Mouse (Mus musculus): Measurements from ENCODE around the gene Fam208a.

DNA sequence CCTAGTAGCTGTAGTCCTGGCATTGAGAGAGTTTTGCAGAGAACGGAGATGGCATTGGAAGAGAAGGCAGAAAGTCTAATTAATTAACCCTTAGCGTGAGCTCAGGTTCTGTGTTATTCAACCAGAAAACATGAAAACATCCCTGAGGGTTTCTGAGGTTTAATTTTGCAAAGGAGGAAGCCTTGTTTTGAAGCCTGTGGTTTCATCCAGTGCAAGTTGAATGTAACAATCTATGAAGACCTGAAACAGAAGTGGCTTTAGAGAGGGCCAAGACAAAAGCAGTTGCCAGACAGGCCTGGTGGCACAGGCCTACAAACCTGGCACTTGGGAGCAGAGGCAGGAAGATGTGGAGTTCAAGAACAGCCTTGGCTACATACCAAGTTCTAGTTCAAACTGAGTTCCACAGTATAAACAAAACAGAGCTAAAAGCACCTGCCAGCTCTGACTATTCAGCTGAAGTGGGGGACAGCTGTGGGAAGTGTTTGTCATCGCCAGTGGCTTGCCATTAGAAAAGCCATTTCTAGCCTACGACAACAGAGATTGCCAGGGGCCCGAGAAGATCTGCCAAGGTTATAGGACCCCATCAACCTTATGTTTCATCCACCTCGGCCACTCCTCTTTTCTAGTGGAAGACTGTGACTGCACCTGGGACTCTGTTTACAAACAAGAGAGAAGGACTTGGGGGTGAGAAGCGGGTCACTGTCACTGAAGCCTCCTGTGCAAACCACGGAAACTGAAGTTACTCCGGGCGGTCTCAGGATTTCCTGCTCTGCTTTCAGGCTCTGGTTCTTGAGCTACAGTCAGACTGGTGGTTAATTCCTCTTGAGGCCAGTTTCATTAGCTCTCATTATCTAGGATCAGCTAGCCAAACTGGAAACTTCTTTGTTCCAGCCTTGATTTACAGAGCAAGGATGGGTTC lies 26.0 kb upstream of the Fam208a start:
- TF ChIP-seq CTCF (conservative IDR thresholded peaks at IDR 0.05 in 1 of 2, IDR thresholded peaks at IDR 0.05 in 1 of 2; ENCODE audit: low read depth in 2 of 2, low read length in 2 of 2) (no peak), HCFC1 (IDR thresholded peaks at IDR 0.05; ENCODE audit: low read depth, low read length) (no peak), POLR2A (IDR thresholded peaks at IDR 0.05; ENCODE audit: low read depth, low read length) (no peak), CHD2 (IDR thresholded peaks at IDR 0.05; ENCODE audit: low read length) (no peak), MAFK (IDR thresholded peaks at IDR 0.05; ENCODE audit: insufficient replicate concordance, low read length) (no peak), EP300 (IDR thresholded peaks at IDR 0.05; ENCODE audit: low read length) (no peak), USF2 (conservative IDR thresholded peaks at IDR 0.05; ENCODE audit: low read depth, low read length) (no peak), E2F4 (IDR thresholded peaks at IDR 0.05; ENCODE audit: insufficient replicate concordance, low read depth, low read length) (no peak), TCF12 (IDR thresholded peaks at IDR 0.05; ENCODE audit: low read depth, low read length) (no peak), MEF2A (IDR thresholded peaks at IDR 0.05; ENCODE audit: borderline replicate concordance, low read depth, low read length) (no peak), SMC3 (IDR thresholded peaks at IDR 0.05; ENCODE audit: low read depth, low read length) (no peak), RCOR1 (conservative IDR thresholded peaks at IDR 0.05; ENCODE audit: low read depth, low read length) (no peak), CHD1 (IDR thresholded peaks at IDR 0.05; ENCODE audit: low read depth, low read length) (no peak)

Measured in CH12.LX (cell line).